Mouse (Mus musculus): ENCODE measurements around the gene Dip2c. TPM values are rescaled to one million over a fixed set of nuclear protein-coding genes. Genes with fewer than 3 reads are reported as not detected.

Gene Dip2c
- polyA plus RNA-seq, 1 experiment from 2014 or later, result 4.3 TPM

DNA sequence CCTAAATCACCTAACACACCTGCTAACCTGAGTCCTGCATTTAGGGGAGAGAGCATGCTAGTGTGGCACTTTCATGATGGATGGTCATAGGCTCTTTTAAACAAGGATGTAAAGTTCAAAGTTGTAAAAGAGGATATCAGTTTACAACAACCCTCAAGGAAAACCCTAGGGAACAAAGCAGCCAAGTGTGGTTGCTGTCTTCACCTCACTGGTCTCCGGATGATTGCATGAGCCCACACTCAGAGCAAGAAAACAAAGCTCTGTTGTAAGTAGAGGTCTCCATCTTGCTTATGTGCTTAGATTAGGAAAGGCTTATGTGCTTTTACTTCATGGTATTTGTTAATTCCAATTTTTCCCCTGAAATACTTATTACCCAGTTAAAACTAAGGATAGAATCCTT, 384.4 kb downstream of the Dip2c start:
- 7% methylated on average over 1 of the region's 1 CpGs for WGBS
- no peak; the same call in 1 of the 2 replicates for ATAC-seq (ENCODE audit: low FRiP score, low TSS enrichment)
- Histone ChIP-seq H3K4me2 (replicated peaks; ENCODE audit: low read depth, low read length) (no peak overlapping the region), H3K4me1 (ENCODE audit: insufficient read depth, low read length) (no peaks in the 10 kb centered on the region), H3K4me3 (ENCODE audit: low read length) (no peak overlapping the region), H3K27me3 (ENCODE audit: insufficient read depth, low read length) (no peaks in the 10 kb centered on the region), H3K9me3 (ENCODE audit: low read length) (no peaks in the 10 kb centered on the region), H3K36me3 (ENCODE audit: insufficient read depth, low read length) (peaks cover 14% of the 10 kb centered on the region; the same call in 1 of the 2 replicates), H3K9ac (replicated peaks; ENCODE audit: low read length) (no peak overlapping the region), H3K27ac (ENCODE audit: low read length) (no peak overlapping the region)

DNA sequence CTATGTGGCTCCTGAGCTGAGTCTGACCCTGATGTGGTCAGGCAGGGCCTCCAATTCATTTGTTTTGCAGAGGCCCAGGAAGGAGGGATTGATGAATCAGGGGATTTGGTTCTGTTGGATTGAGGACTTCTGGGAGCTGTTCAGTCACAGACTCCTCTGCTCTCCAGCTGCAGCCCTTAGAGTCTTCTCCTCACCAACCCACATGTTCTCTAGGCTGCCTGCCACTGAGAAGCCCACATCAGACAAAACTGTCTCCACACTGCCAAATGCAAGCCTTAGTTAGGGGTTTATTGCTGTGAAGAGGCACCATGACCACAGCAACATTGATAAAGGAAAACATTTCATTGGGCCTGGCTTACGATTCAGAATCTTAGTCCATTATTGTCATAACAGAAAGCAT, 387.3 kb downstream of the Dip2c start:
- 89% methylated on average over 1 of the region's 1 CpGs for WGBS
- Histone ChIP-seq H3K4me1 (ENCODE audit: insufficient read depth, low read length) (no peaks in the 10 kb centered on the region), H3K4me3 (ENCODE audit: low read length) (no peak overlapping the region), H3K9ac (replicated peaks; ENCODE audit: low read length) (no peak overlapping the region), H3K4me2 (replicated peaks; ENCODE audit: low read depth, low read length) (no peak overlapping the region), H3K27ac (ENCODE audit: low read length) (no peak overlapping the region), H3K36me3 (ENCODE audit: insufficient read depth, low read length) (0 out of 2 replicates have a peak, but pooled peaks cover 8% of the 10 kb centered on the region), H3K27me3 (ENCODE audit: insufficient read depth, low read length) (no peaks in the 10 kb centered on the region), H3K9me3 (ENCODE audit: low read length) (no peaks in the 10 kb centered on the region)
- no peak for ATAC-seq (ENCODE audit: low FRiP score, low TSS enrichment)

- WGBS, result 82% methylated on average over 7 of the region's 7 CpGs
- ATAC-seq (ENCODE audit: low FRiP score, low TSS enrichment), result no peak
- Histone ChIP-seq H3K4me3 (ENCODE audit: low read length) (no peak overlapping the region), H3K36me3 (ENCODE audit: insufficient read depth, low read length) (0 out of 2 replicates have a peak, but pooled peaks cover 3% of the 10 kb centered on the region), H3K9ac (replicated peaks; ENCODE audit: low read length) (no peak overlapping the region), H3K27me3 (ENCODE audit: insufficient read depth, low read length) (no peaks in the 10 kb centered on the region), H3K27ac (ENCODE audit: low read length) (no peak overlapping the region), H3K4me1 (ENCODE audit: insufficient read depth, low read length) (no peaks in the 10 kb centered on the region), H3K4me2 (replicated peaks; ENCODE audit: low read depth, low read length) (no peak overlapping the region), H3K9me3 (ENCODE audit: low read length) (no peaks in the 10 kb centered on the region)
Measured at GRCm38 (mm10) chr13:9667954-9668496, 391.7 kb downstream of the Dip2c start.

- H3K36me3 ChIP-seq (ENCODE audit: insufficient read depth, low read length), result no peaks in the 10 kb centered on the region
- no peak for ATAC-seq (ENCODE audit: low FRiP score, low TSS enrichment)
- no peak overlapping the region for H3K27ac ChIP-seq (ENCODE audit: low read length)
- no peak overlapping the region for H3K4me3 ChIP-seq (ENCODE audit: low read length)
- no peaks in the 10 kb centered on the region for H3K4me1 ChIP-seq (ENCODE audit: insufficient read depth, low read length)
- WGBS, result 85% methylated on average over 5 of the region's 5 CpGs
- no peak overlapping the region for H3K9ac ChIP-seq (replicated peaks; ENCODE audit: low read length)
- H3K4me2 ChIP-seq (replicated peaks; ENCODE audit: low read depth, low read length), result no peak overlapping the region
- no peaks in the 10 kb centered on the region for H3K9me3 ChIP-seq (ENCODE audit: low read length)
- no peaks in the 10 kb centered on the region for H3K27me3 ChIP-seq (ENCODE audit: insufficient read depth, low read length)
Measured at GRCm38 (mm10) chr13:9669246-9669645, 392.9 kb downstream of the Dip2c start.

DNA sequence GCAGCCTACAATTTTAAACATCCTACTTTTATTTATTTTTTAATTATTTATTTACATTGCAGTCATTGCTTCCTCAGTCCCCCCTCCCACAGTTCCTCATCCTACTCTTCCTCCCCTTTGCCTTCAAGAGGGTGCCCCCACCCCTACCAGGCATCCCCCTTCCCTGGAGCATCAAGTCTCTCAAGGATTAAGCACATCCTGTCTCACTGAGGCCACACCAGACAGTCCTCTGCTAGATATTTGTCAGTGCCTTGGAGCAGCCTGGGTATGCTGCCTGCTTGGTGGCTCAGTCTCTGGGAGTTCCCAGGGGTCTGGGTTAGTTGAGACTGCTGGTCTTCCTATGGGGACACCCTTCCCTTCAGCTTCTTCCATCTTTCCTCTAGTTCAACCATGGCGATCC, 397.8 kb downstream of the Dip2c start:
- H3K9ac ChIP-seq (replicated peaks; ENCODE audit: low read length), result no peak overlapping the region
- H3K27me3 ChIP-seq (ENCODE audit: insufficient read depth, low read length), result no peaks in the 10 kb centered on the region
- H3K27ac ChIP-seq (ENCODE audit: low read length), result no peak overlapping the region
- H3K4me3 ChIP-seq (ENCODE audit: low read length), result no peak overlapping the region
- WGBS, result 90% methylated on average over 1 of the region's 1 CpGs
- no peaks in the 10 kb centered on the region for H3K36me3 ChIP-seq (ENCODE audit: insufficient read depth, low read length)
- no peaks in the 10 kb centered on the region for H3K4me1 ChIP-seq (ENCODE audit: insufficient read depth, low read length)
- H3K9me3 ChIP-seq (ENCODE audit: low read length), result peaks cover 3% of the 10 kb centered on the region
- H3K4me2 ChIP-seq (replicated peaks; ENCODE audit: low read depth, low read length), result no peak overlapping the region
- ATAC-seq (ENCODE audit: low FRiP score, low TSS enrichment), result no peak

DNA sequence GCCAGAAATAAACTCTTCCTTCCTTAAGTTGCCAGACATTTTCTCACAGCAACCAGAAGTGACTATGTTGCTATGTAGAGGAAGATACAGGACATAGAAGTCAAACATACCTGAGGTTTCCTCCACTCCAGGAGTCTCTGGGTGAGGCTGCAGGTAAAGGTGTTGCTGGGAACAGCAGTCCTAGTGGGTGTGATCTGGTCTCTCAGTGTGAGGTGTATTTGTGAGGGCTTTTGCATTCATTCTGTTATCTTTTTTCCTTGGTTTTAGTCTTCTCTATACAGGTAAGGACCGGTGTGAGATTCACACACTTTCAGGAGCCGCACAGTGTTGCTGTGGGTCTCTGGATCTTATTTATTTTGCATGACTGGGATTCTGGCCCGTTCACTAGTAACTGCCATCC, 405.2 kb downstream of the Dip2c start:
- no peak overlapping the region for H3K27ac ChIP-seq (ENCODE audit: low read length)
- no peaks in the 10 kb centered on the region for H3K9me3 ChIP-seq (ENCODE audit: low read length)
- no peak overlapping the region for H3K4me3 ChIP-seq (ENCODE audit: low read length)
- WGBS, result 94% methylated on average over 3 of the region's 3 CpGs
- no peak overlapping the region for H3K9ac ChIP-seq (replicated peaks; ENCODE audit: low read length)
- no peaks in the 10 kb centered on the region for H3K27me3 ChIP-seq (ENCODE audit: insufficient read depth, low read length)
- peaks cover 30% of the 10 kb centered on the region for H3K36me3 ChIP-seq (ENCODE audit: insufficient read depth, low read length)
- ATAC-seq (ENCODE audit: low FRiP score, low TSS enrichment), result 0 out of 2 replicates have a peak, but pooled peaks have one; percentile 35
- H3K4me2 ChIP-seq (replicated peaks; ENCODE audit: low read depth, low read length), result no peak overlapping the region
- H3K4me1 ChIP-seq (ENCODE audit: insufficient read depth, low read length), result no peaks in the 10 kb centered on the region

DNA sequence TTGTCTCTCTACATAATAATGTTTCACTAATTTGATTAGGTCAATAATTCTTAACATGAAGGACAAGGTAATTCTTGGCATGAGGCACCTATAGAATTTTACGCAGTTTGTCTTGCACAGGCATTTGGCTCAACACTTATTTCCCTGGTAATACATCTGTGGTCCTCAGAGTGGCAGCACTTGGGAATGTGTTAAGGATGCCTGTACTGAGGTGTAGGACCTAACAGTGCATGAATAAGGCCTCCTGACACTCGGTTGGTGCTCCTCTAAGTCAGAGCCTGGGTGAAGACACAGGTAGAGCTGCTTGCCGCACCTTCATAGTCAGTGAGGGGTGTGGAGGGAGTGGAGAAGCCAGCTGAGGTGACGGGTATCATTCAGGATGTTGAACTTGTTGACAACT, 407.0 kb downstream of the Dip2c start:
- H3K4me3 ChIP-seq (ENCODE audit: low read length), result no peak overlapping the region
- no peak overlapping the region for H3K4me2 ChIP-seq (replicated peaks; ENCODE audit: low read depth, low read length)
- H3K36me3 ChIP-seq (ENCODE audit: insufficient read depth, low read length), result peaks cover 47% of the 10 kb centered on the region
- ATAC-seq (ENCODE audit: low FRiP score, low TSS enrichment), result no peak
- WGBS, result 90% methylated on average over 4 of the region's 4 CpGs
- no peaks in the 10 kb centered on the region for H3K27me3 ChIP-seq (ENCODE audit: insufficient read depth, low read length)
- no peak overlapping the region for H3K27ac ChIP-seq (ENCODE audit: low read length)
- H3K4me1 ChIP-seq (ENCODE audit: insufficient read depth, low read length), result no peaks in the 10 kb centered on the region
- H3K9me3 ChIP-seq (ENCODE audit: low read length), result no peaks in the 10 kb centered on the region
- no peak overlapping the region for H3K9ac ChIP-seq (replicated peaks; ENCODE audit: low read length)

- Histone ChIP-seq H3K4me1 (ENCODE audit: insufficient read depth, low read length) (no peaks in the 10 kb centered on the region), H3K27me3 (ENCODE audit: insufficient read depth, low read length) (no peaks in the 10 kb centered on the region), H3K36me3 (ENCODE audit: insufficient read depth, low read length) (peaks cover 57% of the 10 kb centered on the region), H3K4me2 (replicated peaks; ENCODE audit: low read depth, low read length) (no peak overlapping the region), H3K9me3 (ENCODE audit: low read length) (no peaks in the 10 kb centered on the region), H3K4me3 (ENCODE audit: low read length) (no peak overlapping the region), H3K9ac (replicated peaks; ENCODE audit: low read length) (no peak overlapping the region), H3K27ac (ENCODE audit: low read length) (no peak overlapping the region)
- no peak for ATAC-seq (ENCODE audit: low FRiP score, low TSS enrichment)
- 94% methylated on average over 11 of the region's 11 CpGs for WGBS
Measured at GRCm38 (mm10) chr13:9684153-9684923, 408.0 kb downstream of the Dip2c start.

- no peaks in the 10 kb centered on the region for H3K27me3 ChIP-seq (ENCODE audit: insufficient read depth, low read length)
- H3K4me1 ChIP-seq (ENCODE audit: insufficient read depth, low read length), result no peaks in the 10 kb centered on the region
- H3K36me3 ChIP-seq (ENCODE audit: insufficient read depth, low read length), result peaks cover 75% of the 10 kb centered on the region
- no peak overlapping the region for H3K9ac ChIP-seq (replicated peaks; ENCODE audit: low read length)
- no peak overlapping the region for H3K27ac ChIP-seq (ENCODE audit: low read length)
- H3K4me3 ChIP-seq (ENCODE audit: low read length), result no peak overlapping the region
- no peak overlapping the region for H3K4me2 ChIP-seq (replicated peaks; ENCODE audit: low read depth, low read length)
- H3K9me3 ChIP-seq (ENCODE audit: low read length), result no peaks in the 10 kb centered on the region
- no peak for ATAC-seq (ENCODE audit: low FRiP score, low TSS enrichment)
- 97% methylated on average over 7 of the region's 7 CpGs for WGBS
Measured at GRCm38 (mm10) chr13:9686261-9686660, 409.9 kb downstream of the Dip2c start.

DNA sequence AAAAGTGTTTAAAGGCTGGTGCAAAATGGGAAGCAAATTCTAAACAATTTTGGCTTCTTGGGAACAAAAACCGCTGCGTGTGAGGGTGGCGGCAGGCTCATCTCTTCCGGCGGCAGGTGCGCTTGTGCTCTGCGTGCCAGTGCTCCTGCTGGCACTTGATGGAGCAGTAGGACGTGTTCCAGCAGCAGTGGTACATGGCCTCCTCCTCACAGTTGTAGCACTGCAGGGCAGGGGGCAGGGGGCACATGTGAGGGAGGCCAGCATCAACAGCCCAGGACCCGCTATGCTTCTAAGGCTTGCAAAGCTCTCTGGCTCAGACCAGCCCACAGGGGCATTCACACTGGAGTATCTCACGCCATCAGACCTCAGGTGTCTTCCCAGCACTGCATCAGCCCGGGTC, 410.4 kb downstream of the Dip2c start:
- WGBS, result 85% methylated on average over 11 of the region's 11 CpGs
- H3K36me3 ChIP-seq (ENCODE audit: insufficient read depth, low read length), result peaks cover 77% of the 10 kb centered on the region
- no peaks in the 10 kb centered on the region for H3K27me3 ChIP-seq (ENCODE audit: insufficient read depth, low read length)
- no peaks in the 10 kb centered on the region for H3K4me1 ChIP-seq (ENCODE audit: insufficient read depth, low read length)
- no peak overlapping the region for H3K4me2 ChIP-seq (replicated peaks; ENCODE audit: low read depth, low read length)
- H3K9ac ChIP-seq (replicated peaks; ENCODE audit: low read length), result no peak overlapping the region
- peak; percentile 49; the same call in 1 of the 2 replicates for ATAC-seq (ENCODE audit: low FRiP score, low TSS enrichment)
- no peak overlapping the region for H3K4me3 ChIP-seq (ENCODE audit: low read length)
- H3K9me3 ChIP-seq (ENCODE audit: low read length), result no peaks in the 10 kb centered on the region
- H3K27ac ChIP-seq (ENCODE audit: low read length), result no peak overlapping the region
